Mouse (Mus musculus) lung, adult 2 months (tissue): Measurements from ENCODE around the gene Gm27027.

ENCODE experiments used
- CTCF ChIP-seq: fragments of 200-500 bp; IDR thresholded peaks from 2 replicates; pipeline ENCODE4 v1.5.1; 2011; ENCODE audit warnings: mild to moderate bottlenecking, low read length, control low read depth; ENCODE audit not compliant: insufficient read depth
- POLR2A ChIP-seq: fragments of 200-500 bp; IDR thresholded peaks from 2 replicates; pipeline ENCODE4 v1.6.1; 2011; ENCODE audit warnings: low read depth, mild to moderate bottlenecking, control low read depth, low read length, borderline replicate concordance; ENCODE audit errors: extremely low read depth

DNA sequence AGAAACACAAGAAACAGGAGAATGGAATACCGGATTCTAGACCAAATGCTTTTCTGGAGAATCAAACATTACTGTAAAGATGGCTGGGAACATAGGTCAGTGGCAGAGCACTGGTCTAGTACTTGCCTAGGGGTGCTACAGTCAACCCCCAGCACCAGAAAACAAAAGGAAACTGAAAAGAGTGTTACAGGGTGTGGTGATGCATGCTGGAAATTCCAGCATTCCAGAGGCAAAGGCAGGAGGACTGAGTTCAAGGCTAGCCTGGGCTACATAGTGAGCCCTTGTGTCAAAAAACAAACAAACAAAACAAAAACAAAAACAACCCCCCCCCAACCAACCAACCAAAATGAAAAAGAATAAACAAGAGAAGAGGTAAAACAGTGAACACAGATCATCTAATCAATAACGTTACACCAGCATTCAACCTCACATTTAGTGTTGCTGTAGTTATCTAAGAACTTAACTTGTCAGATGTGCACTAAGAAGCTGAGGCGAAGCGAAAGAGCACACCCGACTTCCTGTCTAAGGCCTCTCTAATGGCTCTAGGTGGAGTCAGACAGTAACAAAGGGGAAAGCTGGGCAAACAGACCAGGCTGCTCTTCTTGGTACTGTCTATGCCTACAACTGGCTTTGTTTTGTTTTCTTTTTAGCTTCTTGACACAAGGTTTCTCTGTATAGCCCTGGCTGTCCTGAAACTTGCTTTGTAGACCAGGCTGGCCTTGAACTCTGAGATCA is 44.4 kb upstream of the Gm27027 start:
- TF ChIP-seq CTCF (no peak), POLR2A (no peak)
